Mouse (Mus musculus) kidney, adult 2 months (tissue): ENCODE results near the gene Ssr3. TPM values are rescaled to one million over a fixed set of nuclear protein-coding genes. Genes with fewer than 3 reads are reported as not detected.

ENCODE experiments used
- DNase-seq: peaks from one replicate; pipeline ENCODE4 v3.0.0; 2021
- H3K27ac ChIP-seq: fragments of 200-500 bp; 2 replicates; pipeline ENCODE4 v1.5.1; 2012; ENCODE audit warnings: low read depth, low read length, control low read depth, inconsistent platforms; ENCODE audit not compliant: insufficient read depth
- H3K27me3 ChIP-seq: fragments of 200-500 bp; replicated peaks from 2 replicates; pipeline ENCODE4 v1.6.1; 2012; ENCODE audit warnings: mild to moderate bottlenecking, moderate library complexity, low read length, inconsistent platforms; ENCODE audit not compliant: control insufficient read depth, insufficient read depth
- H3K36me3 ChIP-seq: fragments of 200-500 bp; 2 replicates; pipeline ENCODE4 v1.6.1; 2012; ENCODE audit warnings: mild to moderate bottlenecking, moderate library complexity, low read length, inconsistent platforms; ENCODE audit not compliant: control insufficient read depth, insufficient read depth
- H3K4me1 ChIP-seq: fragments of 200-500 bp; 2 replicates; pipeline ENCODE4 v1.6.1; 2011; ENCODE audit warnings: low read length; ENCODE audit not compliant: control insufficient read depth, insufficient read depth
- H3K4me3 ChIP-seq: fragments of 200-500 bp; 2 replicates; pipeline ENCODE4 v1.5.1; 2011; ENCODE audit warnings: mild to moderate bottlenecking, low read depth, low read length, control low read depth; ENCODE audit not compliant: insufficient read depth
- CTCF ChIP-seq: fragments of 200-500 bp; conservative IDR thresholded peaks from 2 replicates; pipeline ENCODE4 v1.5.1; 2011; ENCODE audit warnings: low read depth, mild to moderate bottlenecking, control low read depth, low read length, moderate library complexity, mixed read lengths; ENCODE audit not compliant: insufficient read depth, insufficient read length
- POLR2A ChIP-seq: fragments of 200-500 bp; IDR thresholded peaks from one replicate; pipeline ENCODE4 v1.6.1; 2011; ENCODE audit warnings: low read depth, low read length, control low read depth
- WGBS: fragments of 180-500 bp; shearing (Covaris S2); methylation state at CpG from one replicate; pipeline ENCODE4 v1.1.7; 2018; 5-methylcytosine and 5-hydroxymethylcytosine counted together
- polyA plus RNA-seq: library from polyadenylated mRNA; depleted of rRNA; stranded (reverse); fragments of >200 nt; gene quantifications from 2 replicates; pipeline ENCODE4 v1.2.3, GENCODE M21; 2012; rRNA removed

Ssr3 gene
- polyA plus RNA-seq = 65.2 and 80.8 TPM in 2 replicates

GRCm38 (mm10) chr3:65392421-65392817, at the start of gene Ssr3:
Gene Ssr3 (minus strand): TSS chr3:65392623.
- TF ChIP-seq CTCF = no peak
- peak; percentile 28 for TF ChIP-seq POLR2A
- Histone ChIP-seq H3K27me3 (no peaks in the 10 kb centered on the region), H3K4me1 (peaks cover 3% of the 10 kb centered on the region; the same call in 1 of the 2 replicates), H3K4me3 (peak within 1 kb of the TSS; percentile 89), H3K36me3 (peaks cover 5% of the 10 kb centered on the region), H3K27ac (peak within 1 kb of the TSS; percentile 62)
- under 1% methylated on average over 36 of the region's 36 CpGs for WGBS
- DNase-seq = peak; percentile 99

GRCm38 (mm10) chr3:65441586-65442111, 49.2 kb upstream of the Ssr3 start:
- no peak for TF ChIP-seq POLR2A
- TF ChIP-seq CTCF = no peak
- DNase-seq = peak; percentile 39
- H3K4me1 ChIP-seq = peaks cover 7% of the 10 kb centered on the region
- WGBS = 30% methylated on average over 8 of the region's 8 CpGs
- H3K36me3 ChIP-seq = no peaks in the 10 kb centered on the region
- H3K4me3 ChIP-seq = no peak overlapping the region
- peak overlapping the region; percentile 30 for H3K27ac ChIP-seq
- H3K27me3 ChIP-seq = no peaks in the 10 kb centered on the region

GRCm38 (mm10) chr3:65438511-65439228, 46.2 kb upstream of the Ssr3 start:
- WGBS = 86% methylated on average over 7 of the region's 7 CpGs
- peaks cover 7% of the 10 kb centered on the region for H3K4me1 ChIP-seq
- TF ChIP-seq POLR2A (no peak), CTCF (no peak)
- H3K27ac ChIP-seq = no peak overlapping the region
- no peaks in the 10 kb centered on the region for H3K36me3 ChIP-seq
- H3K27me3 ChIP-seq = no peaks in the 10 kb centered on the region
- no peak for DNase-seq
- H3K4me3 ChIP-seq = no peak overlapping the region

GRCm38 (mm10) chr3:65435812-65436211, 43.4 kb upstream of the Ssr3 start:
- no peaks in the 10 kb centered on the region for H3K36me3 ChIP-seq
- H3K27ac ChIP-seq = no peak overlapping the region
- no peaks in the 10 kb centered on the region for H3K4me1 ChIP-seq
- no peaks in the 10 kb centered on the region for H3K27me3 ChIP-seq
- no peak overlapping the region for H3K4me3 ChIP-seq
- DNase-seq = no peak
- TF ChIP-seq CTCF (no peak), POLR2A (no peak)
- 91% methylated on average over 2 of the region's 2 CpGs for WGBS

GRCm38 (mm10) chr3:65435101-65435571, 42.7 kb upstream of the Ssr3 start:
- H3K4me3 ChIP-seq = no peak overlapping the region
- no peaks in the 10 kb centered on the region for H3K27me3 ChIP-seq
- no peak for DNase-seq
- TF ChIP-seq POLR2A = no peak
- no peak for TF ChIP-seq CTCF
- no peaks in the 10 kb centered on the region for H3K36me3 ChIP-seq
- WGBS = 88% methylated on average over 11 of the region's 11 CpGs
- H3K4me1 ChIP-seq = no peaks in the 10 kb centered on the region
- H3K27ac ChIP-seq = no peak overlapping the region

GRCm38 (mm10) chr3:65432236-65432635, 39.8 kb upstream of the Ssr3 start:
- no peak for DNase-seq
- Histone ChIP-seq H3K4me1 (no peaks in the 10 kb centered on the region), H3K27me3 (no peaks in the 10 kb centered on the region), H3K36me3 (no peaks in the 10 kb centered on the region), H3K4me3 (no peak overlapping the region), H3K27ac (no peak overlapping the region)
- no peak for TF ChIP-seq CTCF
- no peak for TF ChIP-seq POLR2A
- WGBS = 92% methylated on average over 5 of the region's 5 CpGs

GRCm38 (mm10) chr3:65419706-65420105, 27.3 kb upstream of the Ssr3 start:
- Histone ChIP-seq H3K36me3 (no peaks in the 10 kb centered on the region), H3K4me3 (no peak overlapping the region), H3K27ac (no peak overlapping the region), H3K27me3 (no peaks in the 10 kb centered on the region), H3K4me1 (no peaks in the 10 kb centered on the region)
- 47% methylated on average over 3 of the region's 3 CpGs for WGBS
- peak; percentile 71 for DNase-seq
- TF ChIP-seq POLR2A (no peak), CTCF (no peak)
